Mouse (Mus musculus): ENCODE data around the gene Pifo. TPM values are rescaled to one million over a fixed set of nuclear protein-coding genes. Genes with fewer than 3 reads are reported as not detected.

Gene Pifo
- polyA plus RNA-seq (2015; fragmentation: Nextera tagmentation; extraction: Ambion mirVana), result not detected in 2 replicates

DNA sequence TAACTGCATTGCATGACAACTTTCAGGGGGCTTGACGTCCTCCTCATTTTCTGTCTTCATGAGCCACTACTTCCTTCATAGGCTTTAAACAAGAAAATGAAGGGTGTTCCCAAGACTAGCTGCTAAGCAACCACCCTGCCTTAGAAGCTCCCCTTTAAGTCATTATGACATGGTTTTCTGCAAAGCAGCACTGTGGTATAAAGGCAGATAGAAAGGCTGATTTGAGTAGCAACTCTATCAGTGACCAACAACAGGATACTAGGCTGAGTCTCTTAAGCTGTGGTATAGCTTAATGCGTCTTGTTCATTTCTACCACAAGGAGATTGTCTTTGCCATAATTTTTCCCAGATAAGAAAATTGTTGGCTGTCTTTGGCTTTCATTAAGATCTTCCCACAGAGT lies at the start of gene Pifo:
TSS of gene Pifo (minus strand) at position 101 of the 400 bp plus-strand sequence.

DNA sequence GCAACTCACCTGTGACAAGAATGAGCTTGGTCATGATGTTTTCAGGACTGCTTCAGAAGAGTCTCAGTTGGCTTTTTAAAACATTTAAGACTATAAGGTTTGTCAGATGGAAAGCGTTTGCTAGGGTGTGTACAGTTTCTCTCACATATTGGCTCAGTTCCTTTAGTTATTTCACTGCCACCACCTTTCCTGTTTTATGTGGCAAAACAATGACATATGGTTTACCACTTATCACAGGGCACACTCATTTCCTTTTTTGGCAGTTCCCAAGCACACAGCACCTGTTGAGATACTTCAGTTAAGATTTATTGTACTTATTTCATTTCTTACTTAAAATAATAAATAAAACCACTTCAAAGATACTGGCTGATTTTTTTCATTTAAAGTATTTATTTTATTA lies 18.3 kb upstream of the Pifo start, which contains the start of gene Chil5:
TSS of gene Chil5 (minus strand) at position 34 of the 400 bp plus-strand sequence.

GRCm38 (mm10) chr3:105973411-105973810 lies 41.0 kb downstream of the Pifo start, which contains the start of gene Ovgp1:
TSS of gene Ovgp1 (plus strand) at chr3:105973711.

GRCm38 (mm10) chr3:105959999-105960398 lies 54.4 kb downstream of the Pifo start, which contains the start of gene Atp5f1:
TSS of gene Atp5f1 (minus strand) at chr3:105960099.

GRCm38 (mm10) chr3:105958974-105959580 lies 55.4 kb downstream of the Pifo start, which contains the start of gene Wdr77:
TSS of gene Wdr77 (plus strand) at chr3:105959369.

Other genes starting within 250 kb of the Pifo start
- gene Rap1a, start 213.3 kb downstream of the Pifo start, polyA plus RNA-seq (2015; fragmentation: Nextera tagmentation; extraction: Ambion mirVana), result 316 and 374 TPM in 2 replicates
- 0.23 and 0.81 TPM in 2 replicates for gene Adora3, start 143.8 kb downstream of the Pifo start, polyA plus RNA-seq (2015; fragmentation: Nextera tagmentation; extraction: Ambion mirVana)
- gene Tmigd3, start 143.7 kb downstream of the Pifo start, polyA plus RNA-seq (2015; fragmentation: Nextera tagmentation; extraction: Ambion mirVana), result not detected in 2 replicates
- 0.37 and 0.91 TPM in 2 replicates for gene I830077J02Rik, start 82.0 kb downstream of the Pifo start, polyA plus RNA-seq (2015; fragmentation: Nextera tagmentation; extraction: Ambion mirVana)
- 69.8 and 71.3 TPM in 2 replicates for gene Wdr77, start 55.3 kb downstream of the Pifo start, polyA plus RNA-seq (2015; fragmentation: Nextera tagmentation; extraction: Ambion mirVana)
- 363 and 394 TPM in 2 replicates for gene Atp5f1, start 54.5 kb downstream of the Pifo start, polyA plus RNA-seq (2015; fragmentation: Nextera tagmentation; extraction: Ambion mirVana)
- 0.30 and 0.58 TPM in 2 replicates for gene Ovgp1, start 40.9 kb downstream of the Pifo start, polyA plus RNA-seq (2015; fragmentation: Nextera tagmentation; extraction: Ambion mirVana)
- 0.17 and 0.39 TPM in 2 replicates for gene Chil5, start 18.2 kb upstream of the Pifo start, polyA plus RNA-seq (2015; fragmentation: Nextera tagmentation; extraction: Ambion mirVana)
- not detected in 2 replicates for gene Chia1, start 98.6 kb upstream of the Pifo start, polyA plus RNA-seq (2015; fragmentation: Nextera tagmentation; extraction: Ambion mirVana)
- 0.31 and 0.76 TPM in 2 replicates for gene Chil3, start 152.9 kb upstream of the Pifo start, polyA plus RNA-seq (2015; fragmentation: Nextera tagmentation; extraction: Ambion mirVana)
- not detected in 2 replicates for gene Chil4, start 204.9 kb upstream of the Pifo start, polyA plus RNA-seq (2015; fragmentation: Nextera tagmentation; extraction: Ambion mirVana)

Measured in urinary bladder, postnatal 0 days (tissue).